Mouse (Mus musculus): ENCODE results near the gene Tirap.
"Not testable (repeated sequence)": the region's sequence is repeated elsewhere in the genome, so short reads cannot be mapped to it uniquely, and the experiment has no call there.

DNA sequence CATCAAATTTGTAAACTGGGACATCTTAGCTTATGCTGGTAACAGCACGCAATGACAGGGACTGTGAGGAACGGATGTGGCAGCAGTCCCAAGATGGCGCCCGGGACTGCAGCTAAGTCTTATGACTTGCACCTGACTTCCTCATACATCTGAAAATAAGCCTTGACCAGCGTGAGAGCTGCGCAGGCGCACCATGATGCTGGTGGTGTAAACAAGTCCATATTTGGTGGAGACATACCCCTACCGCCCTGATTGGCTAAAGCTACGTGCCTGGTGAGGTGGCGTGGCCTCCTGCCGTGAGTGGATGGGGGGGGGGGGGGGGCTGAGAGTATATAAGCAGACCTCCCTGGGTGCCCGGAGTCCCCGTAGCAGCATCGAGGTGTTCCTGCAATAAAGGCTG is 52.8 kb downstream of the Tirap start:
- not testable (repeated sequence) for TF ChIP-seq CTCF (IDR thresholded peaks at IDR 0.05; ENCODE audit: control insufficient read depth, insufficient read depth, insufficient replicate concordance, low read depth, low read length); POLR2A (IDR thresholded peaks at IDR 0.05; ENCODE audit: control insufficient read depth, low read depth, low read length)

All from testis, adult 2 months (tissue).